Mouse (Mus musculus): ENCODE data around the gene Copz1.

DNA sequence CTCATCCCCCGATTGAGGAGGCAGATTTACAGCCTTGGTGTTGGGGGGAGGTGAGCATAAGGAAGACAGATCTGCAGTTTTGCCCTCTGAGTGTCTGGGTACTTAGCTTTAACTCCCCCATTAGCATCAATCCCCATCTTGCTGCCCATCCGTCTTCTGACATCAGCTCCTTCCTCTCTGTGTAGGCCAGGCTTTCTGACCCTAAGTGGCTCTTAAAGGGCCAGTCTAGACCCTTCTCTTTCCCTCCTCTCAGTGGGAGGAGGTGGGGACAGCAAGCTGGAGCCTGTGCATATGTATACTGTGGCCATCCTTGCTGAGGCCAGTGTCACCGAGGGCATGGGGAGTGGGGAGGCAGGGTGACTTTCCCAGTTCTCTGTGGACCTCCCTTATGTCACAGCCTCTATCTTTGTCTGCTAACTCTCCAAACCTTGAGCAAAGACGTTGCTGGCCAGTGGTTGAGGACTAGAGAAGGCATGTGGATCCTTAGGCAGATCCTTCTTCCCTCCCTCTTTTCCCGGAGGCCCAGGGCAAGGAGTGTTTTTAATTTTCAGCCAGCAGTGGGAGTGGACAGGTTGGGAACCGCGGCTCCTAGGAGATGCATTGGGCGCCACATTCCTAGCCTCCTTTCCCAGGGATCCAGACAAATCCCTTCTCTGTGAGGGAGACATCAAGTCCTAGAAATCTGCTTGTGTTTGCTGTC is 31.6 kb downstream of the Copz1 start:
- TF ChIP-seq GATA1 (IDR thresholded peaks at IDR 0.05; ENCODE audit: low read length) (no peak), TAL1 (IDR thresholded peaks at IDR 0.05; ENCODE audit: low read length) (no peak)

Data from erythroblast, embryonic 14.5 days (primary cell).